Mouse (Mus musculus): ENCODE data around the gene Afm. TPM values are rescaled to one million over a fixed set of nuclear protein-coding genes. Genes with fewer than 3 reads are reported as not detected.

Afm gene
- polyA plus RNA-seq, 1 experiment from 2014 or later, result not detected

DNA sequence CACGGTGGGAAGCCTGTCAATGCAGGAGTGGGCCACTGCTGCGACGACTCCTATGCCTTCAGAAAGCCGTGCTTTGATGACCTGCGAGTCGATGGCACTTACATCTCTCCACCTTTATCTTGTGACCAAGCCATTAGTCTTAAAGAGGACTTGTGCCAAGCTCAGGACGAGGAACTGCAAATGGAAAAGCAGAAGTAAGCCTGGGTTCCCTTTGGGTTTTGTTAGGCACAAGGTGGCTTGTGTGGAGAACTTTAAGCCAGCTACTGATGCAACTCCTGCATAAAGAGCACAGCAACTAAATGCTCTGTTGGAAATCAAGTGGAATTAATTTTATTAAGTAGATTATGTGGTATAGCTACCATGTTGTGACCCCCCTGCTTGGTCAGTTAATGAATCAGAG lies 66.1 kb downstream of the Afm start:
- WGBS, result 85% methylated on average over 7 of the region's 7 CpGs
- no peak overlapping the region for H3K27ac ChIP-seq (replicated peaks; ENCODE audit: low read depth, low read length)
- H3K4me3 ChIP-seq (ENCODE audit: low read depth, low read length), result no peak overlapping the region
- H3K4me1 ChIP-seq (ENCODE audit: control insufficient read depth, insufficient read depth, low read length), result no peaks in the 10 kb centered on the region
- DNase-seq (ENCODE audit: low spot score) (no peak), ATAC-seq (ENCODE audit: low read depth) (no peak)
- H3K36me3 ChIP-seq (ENCODE audit: control insufficient read depth, insufficient read depth, low read length), result no peaks in the 10 kb centered on the region
- H3K9me3 ChIP-seq (ENCODE audit: control insufficient read depth, low read length), result no peaks in the 10 kb centered on the region
- H3K27me3 ChIP-seq (replicated peaks; ENCODE audit: control insufficient read depth, insufficient read depth, low read length), result no peaks in the 10 kb centered on the region
- no peak overlapping the region for H3K9ac ChIP-seq (ENCODE audit: low read depth, low read length)
- H3K4me2 ChIP-seq (ENCODE audit: low read depth, low read length), result no peak overlapping the region

DNA sequence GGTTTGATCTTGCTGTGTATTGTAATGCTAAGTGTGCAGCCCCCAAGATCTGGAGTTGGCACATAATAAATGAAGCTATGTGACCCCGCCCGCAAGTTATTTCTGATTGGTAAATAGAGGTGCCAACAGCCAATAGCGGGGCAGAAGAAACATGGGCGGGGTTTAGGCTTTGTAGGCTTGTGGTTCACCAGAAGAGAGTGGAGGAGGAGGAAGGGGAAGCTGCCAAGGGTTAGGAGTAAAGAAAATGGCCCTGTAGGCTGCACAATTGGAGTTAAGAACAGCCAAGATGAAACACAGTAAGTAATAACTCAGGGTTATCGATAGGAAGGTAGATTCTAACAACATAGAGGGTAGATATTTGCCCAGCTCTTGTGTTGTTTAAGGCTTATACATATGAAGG lies 67.8 kb downstream of the Afm start:
- no peak overlapping the region for H3K4me3 ChIP-seq (ENCODE audit: low read depth, low read length)
- no peak overlapping the region for H3K4me2 ChIP-seq (ENCODE audit: low read depth, low read length)
- no peaks in the 10 kb centered on the region for H3K27me3 ChIP-seq (replicated peaks; ENCODE audit: control insufficient read depth, insufficient read depth, low read length)
- H3K9ac ChIP-seq (ENCODE audit: low read depth, low read length), result no peak overlapping the region
- H3K9me3 ChIP-seq (ENCODE audit: control insufficient read depth, low read length), result no peaks in the 10 kb centered on the region
- no peaks in the 10 kb centered on the region for H3K36me3 ChIP-seq (ENCODE audit: control insufficient read depth, insufficient read depth, low read length)
- 73% methylated on average over 5 of the region's 5 CpGs for WGBS
- DNase-seq (ENCODE audit: low spot score) (no peak), ATAC-seq (ENCODE audit: low read depth) (no peak)
- no peaks in the 10 kb centered on the region for H3K4me1 ChIP-seq (ENCODE audit: control insufficient read depth, insufficient read depth, low read length)
- H3K27ac ChIP-seq (replicated peaks; ENCODE audit: low read depth, low read length), result no peak overlapping the region

DNA sequence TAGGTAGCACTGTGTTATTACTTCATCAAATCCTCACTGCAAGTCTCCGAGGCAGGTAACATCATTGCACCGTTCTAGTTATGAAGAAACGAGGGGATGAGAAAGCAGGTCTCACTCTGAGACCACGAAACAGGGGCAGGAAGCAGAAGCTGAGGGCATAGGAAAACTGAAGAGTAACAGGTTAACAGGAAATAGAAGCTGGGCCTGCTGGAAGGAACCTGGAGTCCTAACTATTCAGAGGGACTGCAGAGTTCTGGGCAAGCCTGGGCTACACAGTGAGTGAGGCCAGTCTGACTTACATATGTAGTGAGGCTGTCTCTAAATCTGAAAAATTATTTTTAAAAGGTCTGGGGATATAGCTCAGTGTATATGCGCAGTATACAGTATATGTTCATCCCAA lies 69.4 kb downstream of the Afm start:
- Histone ChIP-seq H3K36me3 (ENCODE audit: control insufficient read depth, insufficient read depth, low read length) (no peaks in the 10 kb centered on the region), H3K4me1 (ENCODE audit: control insufficient read depth, insufficient read depth, low read length) (no peaks in the 10 kb centered on the region), H3K27ac (replicated peaks; ENCODE audit: low read depth, low read length) (no peak overlapping the region), H3K27me3 (replicated peaks; ENCODE audit: control insufficient read depth, insufficient read depth, low read length) (no peaks in the 10 kb centered on the region), H3K9ac (ENCODE audit: low read depth, low read length) (no peak overlapping the region), H3K4me3 (ENCODE audit: low read depth, low read length) (no peak overlapping the region), H3K9me3 (ENCODE audit: control insufficient read depth, low read length) (no peaks in the 10 kb centered on the region), H3K4me2 (ENCODE audit: low read depth, low read length) (no peak overlapping the region)
- DNase-seq (ENCODE audit: low spot score) (no peak), ATAC-seq (ENCODE audit: low read depth) (no peak)
- 89% methylated on average over 5 of the region's 5 CpGs for WGBS

DNA sequence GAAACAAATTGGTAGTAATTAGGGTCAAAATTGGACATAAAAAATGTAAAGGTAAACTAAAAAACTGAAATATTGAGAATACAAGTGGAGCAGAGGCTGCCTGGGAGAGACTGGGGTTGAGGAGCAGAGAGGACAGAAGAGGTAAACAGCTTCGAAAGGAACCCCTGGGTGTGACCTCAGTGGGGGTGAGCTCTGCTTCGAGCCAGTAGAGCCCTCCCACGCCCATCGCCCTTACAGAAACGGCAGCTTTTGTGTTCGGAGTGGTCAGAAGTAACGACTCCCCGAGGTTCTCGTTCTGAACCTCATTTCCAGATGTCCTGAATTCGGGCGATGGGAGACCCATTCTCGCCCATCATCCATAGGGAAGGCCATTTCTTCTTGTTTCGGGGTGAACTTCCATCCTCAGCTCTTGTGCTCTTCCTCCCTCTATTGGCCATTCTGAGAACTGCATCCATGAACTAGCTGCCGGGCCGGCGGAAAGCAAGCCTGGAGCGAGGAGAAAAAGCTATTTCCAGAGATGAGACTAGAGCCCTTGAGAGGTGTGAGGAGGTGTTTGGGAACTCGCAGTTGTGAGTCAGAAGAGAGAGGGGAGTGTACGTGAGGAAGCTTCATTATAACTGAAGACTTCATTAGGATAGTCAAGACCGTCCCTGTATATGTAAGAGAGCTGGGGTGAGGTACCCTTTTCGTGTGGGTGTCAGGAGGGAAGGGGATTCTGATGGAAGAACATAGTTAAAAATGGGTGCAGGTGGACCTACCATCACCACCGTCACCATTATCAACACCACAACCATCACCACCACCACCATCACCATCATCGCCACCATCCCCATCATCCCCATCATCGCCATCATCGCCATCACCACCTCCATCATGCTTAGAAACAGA lies 70.2 kb downstream of the Afm start:
- DNase-seq (ENCODE audit: low spot score) (peak; percentile 76), ATAC-seq (ENCODE audit: low read depth) (peak; percentile 47)
- H3K4me2 ChIP-seq (ENCODE audit: low read depth, low read length), result peak overlapping the region; percentile 70
- H3K9me3 ChIP-seq (ENCODE audit: control insufficient read depth, low read length), result no peaks in the 10 kb centered on the region
- H3K36me3 ChIP-seq (ENCODE audit: control insufficient read depth, insufficient read depth, low read length), result no peaks in the 10 kb centered on the region
- no peak overlapping the region for H3K27ac ChIP-seq (replicated peaks; ENCODE audit: low read depth, low read length)
- H3K9ac ChIP-seq (ENCODE audit: low read depth, low read length), result peak overlapping the region; percentile 64
- no peaks in the 10 kb centered on the region for H3K4me1 ChIP-seq (ENCODE audit: control insufficient read depth, insufficient read depth, low read length)
- WGBS, result 27% methylated on average over 25 of the region's 25 CpGs
- peak overlapping the region; percentile 41 for H3K4me3 ChIP-seq (ENCODE audit: low read depth, low read length)
- H3K27me3 ChIP-seq (replicated peaks; ENCODE audit: control insufficient read depth, insufficient read depth, low read length), result no peaks in the 10 kb centered on the region

DNA sequence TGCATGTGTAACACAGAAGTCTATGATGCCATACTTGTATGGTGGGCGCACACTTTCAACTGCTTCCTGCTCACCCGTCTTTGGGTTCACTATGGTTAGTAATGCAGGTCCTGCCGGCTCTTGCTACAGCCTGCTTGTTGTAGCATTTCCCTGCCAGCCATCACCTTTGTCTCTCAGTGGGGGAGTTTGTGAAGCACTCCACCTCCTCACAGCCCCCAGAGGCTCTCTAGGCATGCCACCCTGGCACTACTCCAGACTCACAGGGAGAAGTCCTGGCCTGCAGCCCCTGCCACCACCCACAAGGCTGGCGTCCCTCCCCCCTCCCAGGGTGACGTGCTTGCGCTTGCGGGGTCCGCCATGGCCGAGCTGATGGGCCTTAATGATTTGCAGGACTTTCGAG lies 71.9 kb downstream of the Afm start:
- no peaks in the 10 kb centered on the region for H3K27me3 ChIP-seq (replicated peaks; ENCODE audit: control insufficient read depth, insufficient read depth, low read length)
- DNase-seq (ENCODE audit: low spot score), result no peak
- ATAC-seq (ENCODE audit: low read depth), result no peak; the same call in 1 of the 2 replicates
- H3K4me1 ChIP-seq (ENCODE audit: control insufficient read depth, insufficient read depth, low read length), result no peaks in the 10 kb centered on the region
- H3K4me2 ChIP-seq (ENCODE audit: low read depth, low read length), result no peak overlapping the region
- H3K27ac ChIP-seq (replicated peaks; ENCODE audit: low read depth, low read length), result no peak overlapping the region
- no peaks in the 10 kb centered on the region for H3K36me3 ChIP-seq (ENCODE audit: control insufficient read depth, insufficient read depth, low read length)
- no peak overlapping the region for H3K9ac ChIP-seq (ENCODE audit: low read depth, low read length)
- WGBS, result 77% methylated on average over 9 of the region's 10 CpGs
- no peak overlapping the region for H3K4me3 ChIP-seq (ENCODE audit: low read depth, low read length)
- H3K9me3 ChIP-seq (ENCODE audit: control insufficient read depth, low read length), result no peaks in the 10 kb centered on the region

DNA sequence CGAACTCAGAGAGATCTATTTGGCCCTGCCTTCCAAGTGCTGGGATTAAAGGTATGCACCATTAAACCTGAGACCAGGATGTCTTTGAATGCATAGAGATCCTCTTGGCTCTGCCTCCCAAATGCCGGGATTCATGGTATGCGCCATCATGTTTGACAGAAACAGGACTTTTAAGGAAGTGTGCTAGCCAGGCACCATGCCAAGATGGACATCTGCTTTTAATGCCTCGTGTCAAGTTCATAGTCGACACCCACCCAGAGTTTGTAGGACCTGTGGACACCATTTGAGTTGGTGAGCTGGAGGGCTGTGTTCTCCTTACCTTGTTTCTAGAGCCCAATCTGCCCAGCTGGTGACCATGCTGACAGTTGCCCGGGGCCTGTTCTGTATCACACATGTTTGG lies 73.2 kb downstream of the Afm start:
- H3K27me3 ChIP-seq (replicated peaks; ENCODE audit: control insufficient read depth, insufficient read depth, low read length), result no peaks in the 10 kb centered on the region

DNA sequence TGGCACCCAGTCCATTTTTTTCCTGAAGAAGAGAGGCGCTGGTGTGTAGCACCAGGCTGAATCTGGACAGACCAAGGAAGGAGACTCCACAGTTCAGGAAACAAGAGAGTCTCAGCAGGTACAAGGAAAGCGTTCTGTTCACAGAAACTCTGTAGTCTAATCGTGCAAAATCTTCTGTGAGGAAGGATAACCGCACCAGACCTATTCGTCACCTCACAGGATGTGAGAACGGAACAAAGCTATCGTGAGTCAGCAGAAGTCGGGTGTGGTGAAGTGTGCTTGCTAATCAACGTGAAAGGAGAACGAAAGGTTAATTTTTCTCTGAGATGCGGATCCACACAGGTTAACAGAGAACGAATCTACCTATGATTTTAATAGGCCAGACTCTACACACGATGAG lies 76.2 kb downstream of the Afm start:
- WGBS, result 84% methylated on average over 13 of the region's 13 CpGs
- Histone ChIP-seq H3K36me3 (ENCODE audit: control insufficient read depth, insufficient read depth, low read length) (no peaks in the 10 kb centered on the region), H3K27ac (replicated peaks; ENCODE audit: low read depth, low read length) (no peak overlapping the region), H3K4me1 (ENCODE audit: control insufficient read depth, insufficient read depth, low read length) (no peaks in the 10 kb centered on the region), H3K9me3 (ENCODE audit: control insufficient read depth, low read length) (no peaks in the 10 kb centered on the region), H3K9ac (ENCODE audit: low read depth, low read length) (no peak overlapping the region), H3K27me3 (replicated peaks; ENCODE audit: control insufficient read depth, insufficient read depth, low read length) (no peaks in the 10 kb centered on the region), H3K4me3 (ENCODE audit: low read depth, low read length) (no peak overlapping the region), H3K4me2 (ENCODE audit: low read depth, low read length) (no peak overlapping the region)
- ATAC-seq (ENCODE audit: low read depth), result no peak
- DNase-seq (ENCODE audit: low spot score), result no peak

More for the DNA sequence above, 73.2 kb downstream of the Afm start:
- no peaks in the 10 kb centered on the region for H3K4me1 ChIP-seq (ENCODE audit: control insufficient read depth, insufficient read depth, low read length)
- 71% methylated on average over 6 of the region's 6 CpGs for WGBS
- no peaks in the 10 kb centered on the region for H3K9me3 ChIP-seq (ENCODE audit: control insufficient read depth, low read length)
- no peaks in the 10 kb centered on the region for H3K36me3 ChIP-seq (ENCODE audit: control insufficient read depth, insufficient read depth, low read length)
- ATAC-seq (ENCODE audit: low read depth), result no peak
- no peak overlapping the region for H3K4me2 ChIP-seq (ENCODE audit: low read depth, low read length)
- no peak overlapping the region for H3K4me3 ChIP-seq (ENCODE audit: low read depth, low read length)
- no peak overlapping the region for H3K9ac ChIP-seq (ENCODE audit: low read depth, low read length)
- no peak for DNase-seq (ENCODE audit: low spot score)
- H3K27ac ChIP-seq (replicated peaks; ENCODE audit: low read depth, low read length), result no peak overlapping the region

DNA sequence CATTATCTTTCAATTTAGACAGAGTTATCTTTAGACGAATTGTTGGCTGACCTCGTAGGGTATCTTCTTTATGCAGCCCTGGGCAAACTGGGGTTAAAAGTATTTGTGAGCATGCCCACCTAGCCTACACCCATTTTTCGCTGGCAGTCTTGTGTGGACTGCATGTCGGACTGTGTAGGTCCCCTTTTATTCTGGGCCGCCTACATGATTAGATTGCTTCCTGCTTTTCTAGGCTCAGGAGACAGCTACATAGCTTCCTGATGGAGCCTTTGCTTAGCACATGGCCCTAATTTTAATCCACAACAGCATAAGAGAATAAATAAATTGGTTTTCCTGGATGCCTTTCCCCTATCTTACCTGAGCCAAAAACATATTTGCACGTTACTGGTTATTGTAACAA lies 77.4 kb downstream of the Afm start:
- no peaks in the 10 kb centered on the region for H3K36me3 ChIP-seq (ENCODE audit: control insufficient read depth, insufficient read depth, low read length)
- no peak overlapping the region for H3K4me2 ChIP-seq (ENCODE audit: low read depth, low read length)
- H3K9me3 ChIP-seq (ENCODE audit: control insufficient read depth, low read length), result no peaks in the 10 kb centered on the region
- no peaks in the 10 kb centered on the region for H3K4me1 ChIP-seq (ENCODE audit: control insufficient read depth, insufficient read depth, low read length)
- no peak overlapping the region for H3K9ac ChIP-seq (ENCODE audit: low read depth, low read length)
- no peak overlapping the region for H3K4me3 ChIP-seq (ENCODE audit: low read depth, low read length)
- H3K27ac ChIP-seq (replicated peaks; ENCODE audit: low read depth, low read length), result no peak overlapping the region
- ATAC-seq (ENCODE audit: low read depth), result no peak
- no peaks in the 10 kb centered on the region for H3K27me3 ChIP-seq (replicated peaks; ENCODE audit: control insufficient read depth, insufficient read depth, low read length)
- 82% methylated on average over 6 of the region's 6 CpGs for WGBS
- DNase-seq (ENCODE audit: low spot score), result no peak

DNA sequence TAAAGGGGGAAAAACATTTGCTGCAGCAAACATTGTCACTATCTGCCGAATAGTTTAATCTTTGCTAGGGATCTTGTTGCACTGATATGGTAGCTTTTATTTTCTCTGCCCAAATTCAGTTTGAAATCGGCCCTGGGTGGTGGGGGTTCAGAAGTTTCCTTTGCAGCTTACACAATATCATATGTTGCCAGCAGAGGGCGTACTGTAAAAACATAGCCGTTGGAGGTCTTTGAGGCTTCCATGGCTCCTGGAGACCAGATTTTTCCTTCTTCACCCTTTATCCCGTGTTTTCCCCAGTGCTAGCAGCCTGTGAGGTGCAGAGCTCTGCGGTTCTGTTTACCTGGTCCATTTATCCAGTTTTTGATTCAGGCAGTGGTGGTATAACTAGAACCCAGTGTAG lies 82.7 kb downstream of the Afm start:
- peak; percentile 74 for DNase-seq (ENCODE audit: low spot score)
- no peak overlapping the region for H3K9ac ChIP-seq (ENCODE audit: low read depth, low read length)
- no peak overlapping the region for H3K27ac ChIP-seq (replicated peaks; ENCODE audit: low read depth, low read length)
- 18% methylated on average over 6 of the region's 6 CpGs for WGBS
- no peaks in the 10 kb centered on the region for H3K9me3 ChIP-seq (ENCODE audit: control insufficient read depth, low read length)
- no peaks in the 10 kb centered on the region for H3K27me3 ChIP-seq (replicated peaks; ENCODE audit: control insufficient read depth, insufficient read depth, low read length)
- no peaks in the 10 kb centered on the region for H3K36me3 ChIP-seq (ENCODE audit: control insufficient read depth, insufficient read depth, low read length)
- no peak overlapping the region for H3K4me3 ChIP-seq (ENCODE audit: low read depth, low read length)
- no peaks in the 10 kb centered on the region for H3K4me1 ChIP-seq (ENCODE audit: control insufficient read depth, insufficient read depth, low read length)
- ATAC-seq (ENCODE audit: low read depth), result no peak
- H3K4me2 ChIP-seq (ENCODE audit: low read depth, low read length), result no peak overlapping the region

Measured in embryonic facial prominence, embryonic 14.5 days (tissue).